Mouse (Mus musculus) forebrain, embryonic 14.5 days (tissue): ENCODE data around the gene Wipi2. TPM values are rescaled to one million over a fixed set of nuclear protein-coding genes. Genes with fewer than 3 reads are reported as not detected.

Source experiments
- ATAC-seq: fragments of 200-750 bp; cut with Nextera tagmentation; 2 replicates; pipeline ENCODE4 v1.8.0; 2017; ENCODE audit warnings: mild to moderate bottlenecking, moderate library complexity
- DNase-seq: peaks from one replicate; pipeline ENCODE4 v3.0.0-alpha.2; 2015; ENCODE audit warnings: low spot score
- H3K27ac ChIP-seq: fragments of 300-500 bp; sonication (generic); 2 replicates; pipeline ENCODE4 v1.5.1; 2014; ENCODE audit warnings: low read depth, mild to moderate bottlenecking, control low read depth, low read length, moderate library complexity
- H3K27me3 ChIP-seq: fragments of 300-500 bp; sonication (generic); replicated peaks from 2 replicates; pipeline ENCODE4 v1.6.1; 2014; ENCODE audit warnings: low read length, control low read depth, mixed read lengths; ENCODE audit not compliant: control insufficient read depth, insufficient read depth
- H3K36me3 ChIP-seq: fragments of 300-500 bp; sonication (generic); 2 replicates; pipeline ENCODE4 v1.6.1; 2014; ENCODE audit warnings: low read length, control low read depth; ENCODE audit not compliant: control insufficient read depth, insufficient read depth
- H3K4me1 ChIP-seq: fragments of 300-500 bp; sonication (generic); 2 replicates; pipeline ENCODE4 v1.6.1; 2014; ENCODE audit warnings: antibody characterized with exemption, low read length, control low read depth; ENCODE audit not compliant: control insufficient read depth, insufficient read depth
- H3K4me2 ChIP-seq: fragments of 300-500 bp; sonication (generic); 2 replicates; pipeline ENCODE4 v1.6.1; 2014; ENCODE audit warnings: mild to moderate bottlenecking, control low read depth, low read length
- H3K4me3 ChIP-seq: fragments of 300-500 bp; sonication (generic); 2 replicates; pipeline ENCODE4 v1.5.1; 2014; ENCODE audit warnings: low read depth, low read length, control low read depth
- H3K9ac ChIP-seq: fragments of 300-500 bp; sonication (generic); 2 replicates; pipeline ENCODE4 v1.6.1; 2014; ENCODE audit warnings: mild to moderate bottlenecking, low read length, control low read depth, moderate library complexity
- H3K9me3 ChIP-seq: fragments of 300-500 bp; sonication (generic); replicated peaks from 2 replicates; pipeline ENCODE4 v1.6.1; 2016; ENCODE audit warnings: low read length, control low read depth, mixed read lengths; ENCODE audit not compliant: control insufficient read depth
- WGBS: fragments of 180-500 bp; shearing (Covaris S2); extraction: QIAGEN DNeasy Blood & Tissue Kit; methylation state at CpG from one replicate; pipeline ENCODE4 v1.1.7; 2014; 5-methylcytosine and 5-hydroxymethylcytosine counted together
- polyA plus RNA-seq: library from polyadenylated mRNA; unstranded; fragments of >200 nt; fragmentation: Nextera tagmentation; extraction: Ambion mirVana; gene quantifications from 2 replicates; pipeline ENCODE4 v1.2.1, GENCODE M21; 2014

Wipi2 gene
- polyA plus RNA-seq, 1 experiment from 2014 or later = 41.5 TPM

DNA sequence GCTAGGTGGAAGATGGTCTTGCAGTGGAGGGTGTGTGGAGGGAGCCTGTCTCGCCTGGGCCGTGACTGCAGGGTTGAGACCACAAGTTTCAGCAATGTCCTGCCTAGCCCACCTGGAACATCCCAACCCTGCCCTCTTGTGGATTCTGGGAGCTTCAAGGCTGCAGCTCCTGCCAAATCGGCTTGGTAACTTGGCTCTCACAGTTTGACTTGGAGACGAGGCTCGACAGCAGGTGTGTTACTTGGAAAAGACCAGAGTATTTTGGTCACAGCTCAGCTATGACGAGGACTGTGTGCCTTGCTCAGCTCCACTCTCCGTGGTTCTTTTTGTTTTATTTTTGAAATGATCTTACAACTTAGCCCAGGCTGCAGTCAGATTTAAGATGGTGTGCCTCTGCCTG, 42.2 kb downstream of the Wipi2 start:
- no peaks in the 10 kb centered on the region for H3K9me3 ChIP-seq
- H3K27ac ChIP-seq = no peak overlapping the region
- H3K36me3 ChIP-seq = peaks cover 55% of the 10 kb centered on the region
- WGBS = 75% methylated on average over 7 of the region's 7 CpGs
- H3K4me1 ChIP-seq = no peaks in the 10 kb centered on the region
- no peaks in the 10 kb centered on the region for H3K27me3 ChIP-seq
- H3K4me2 ChIP-seq = no peak overlapping the region
- ATAC-seq (no peak), DNase-seq (peak; percentile 11)
- H3K9ac ChIP-seq = no peak overlapping the region
- no peak overlapping the region for H3K4me3 ChIP-seq

DNA sequence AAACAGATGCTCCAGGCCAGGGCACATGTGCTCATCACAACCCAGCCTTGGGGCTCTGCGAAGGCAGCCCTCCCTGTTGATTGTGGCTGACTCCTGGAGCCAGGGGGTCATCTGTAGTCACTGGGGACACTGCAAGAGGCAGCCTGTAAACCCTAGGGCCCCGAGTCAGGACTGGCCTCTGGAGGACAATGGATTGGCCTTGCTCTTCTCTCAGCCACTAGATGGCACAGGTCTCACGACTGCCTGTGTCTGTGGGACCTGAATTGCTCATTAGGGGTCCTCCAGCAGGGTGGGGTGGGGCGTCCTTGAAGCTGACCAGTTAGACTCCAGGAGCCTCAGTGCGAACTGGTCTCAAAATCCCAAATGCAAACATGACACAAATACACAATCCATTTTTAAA, 45.6 kb downstream of the Wipi2 start:
- Histone ChIP-seq H3K4me2 (no peak overlapping the region), H3K36me3 (peaks cover 22% of the 10 kb centered on the region), H3K27me3 (no peaks in the 10 kb centered on the region), H3K4me1 (no peaks in the 10 kb centered on the region), H3K9me3 (no peaks in the 10 kb centered on the region), H3K4me3 (no peak overlapping the region), H3K9ac (no peak overlapping the region), H3K27ac (no peak overlapping the region; the same call in 1 of the 2 replicates)
- peak; percentile 67 for ATAC-seq
- DNase-seq = peak; percentile 61
- WGBS = 23% methylated on average over 5 of the region's 5 CpGs

DNA sequence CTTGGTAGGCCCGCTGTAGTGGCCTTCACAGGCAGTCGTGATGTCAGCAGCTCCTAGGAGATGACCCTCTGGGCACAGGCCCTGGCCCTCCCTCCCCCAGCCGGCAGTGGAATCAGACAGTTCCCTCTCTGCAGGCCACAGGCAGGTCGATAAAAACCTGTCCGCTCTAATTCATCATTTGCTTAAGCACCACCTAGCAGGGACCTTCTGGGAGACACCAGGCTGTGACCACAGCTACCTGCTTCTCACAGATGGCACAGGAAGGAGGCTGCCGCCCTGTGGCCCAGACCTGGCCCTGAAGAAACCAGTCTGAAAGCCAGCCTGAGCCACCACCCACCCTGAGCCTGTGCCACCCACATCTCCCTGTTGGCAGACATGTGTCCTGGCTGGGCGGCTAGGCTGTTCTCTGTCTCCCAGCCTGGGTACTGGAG, 50.7 kb downstream of the Wipi2 start:
- no peaks in the 10 kb centered on the region for H3K27me3 ChIP-seq
- DNase-seq (no peak), ATAC-seq (no peak)
- H3K4me3 ChIP-seq = no peak overlapping the region
- H3K4me1 ChIP-seq = no peaks in the 10 kb centered on the region
- WGBS = 73% methylated on average over 7 of the region's 7 CpGs
- no peak overlapping the region for H3K9ac ChIP-seq
- H3K9me3 ChIP-seq = no peaks in the 10 kb centered on the region
- H3K36me3 ChIP-seq = no peaks in the 10 kb centered on the region
- no peak overlapping the region for H3K4me2 ChIP-seq
- H3K27ac ChIP-seq = no peak overlapping the region

DNA sequence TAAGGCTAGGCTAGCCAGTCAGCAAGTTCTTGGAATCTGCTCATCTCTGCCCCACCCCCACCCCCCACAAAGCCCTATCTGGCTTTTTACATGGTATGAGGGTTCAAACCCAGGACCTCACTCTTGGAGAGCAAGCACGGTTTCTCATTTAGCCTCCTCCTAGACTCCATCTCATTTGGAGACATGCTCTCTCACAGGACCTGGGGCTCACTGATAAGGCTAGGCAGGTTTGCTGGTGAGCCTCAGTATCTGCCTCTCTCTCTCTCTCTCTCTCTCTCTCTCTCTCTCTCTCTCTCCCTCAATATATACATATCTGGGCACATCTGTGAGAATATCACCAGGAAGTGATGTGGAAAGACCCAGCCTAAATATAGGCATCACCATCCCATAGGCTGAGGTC, 51.6 kb downstream of the Wipi2 start:
- WGBS = 100% methylated on average over 1 of the region's 1 CpGs
- no peaks in the 10 kb centered on the region for H3K4me1 ChIP-seq
- no peaks in the 10 kb centered on the region for H3K9me3 ChIP-seq
- H3K36me3 ChIP-seq = no peaks in the 10 kb centered on the region
- no peak for DNase-seq
- no peaks in the 10 kb centered on the region for H3K27me3 ChIP-seq
- H3K4me2 ChIP-seq = no peak overlapping the region
- ATAC-seq = no peak
- H3K9ac ChIP-seq = no peak overlapping the region
- H3K27ac ChIP-seq = no peak overlapping the region
- H3K4me3 ChIP-seq = no peak overlapping the region

DNA sequence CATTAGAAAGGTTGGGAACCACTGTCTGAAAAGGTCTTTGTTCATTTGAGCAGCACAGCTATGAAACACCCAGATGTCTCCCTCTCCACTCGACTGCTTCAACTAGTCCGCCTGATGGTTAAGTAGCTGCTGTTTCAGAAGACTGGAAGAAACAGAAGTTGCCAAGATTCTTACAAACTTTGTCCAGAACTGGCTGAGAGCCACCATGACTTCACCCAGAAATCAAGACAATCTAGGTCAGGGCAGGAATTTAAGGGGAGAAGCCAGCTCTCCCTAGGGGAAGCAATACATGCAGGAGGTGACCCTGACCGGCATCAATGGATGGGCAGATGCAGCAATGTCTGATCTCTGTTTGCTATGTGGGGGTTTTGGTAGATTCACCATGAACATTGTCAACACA, 54.4 kb downstream of the Wipi2 start:
- no peak for ATAC-seq
- H3K4me2 ChIP-seq = no peak overlapping the region
- DNase-seq = no peak
- WGBS = 82% methylated on average over 3 of the region's 3 CpGs
- no peaks in the 10 kb centered on the region for H3K36me3 ChIP-seq
- no peaks in the 10 kb centered on the region for H3K9me3 ChIP-seq
- H3K9ac ChIP-seq = no peak overlapping the region
- no peaks in the 10 kb centered on the region for H3K27me3 ChIP-seq
- no peaks in the 10 kb centered on the region for H3K4me1 ChIP-seq
- H3K4me3 ChIP-seq = no peak overlapping the region
- H3K27ac ChIP-seq = no peak overlapping the region

DNA sequence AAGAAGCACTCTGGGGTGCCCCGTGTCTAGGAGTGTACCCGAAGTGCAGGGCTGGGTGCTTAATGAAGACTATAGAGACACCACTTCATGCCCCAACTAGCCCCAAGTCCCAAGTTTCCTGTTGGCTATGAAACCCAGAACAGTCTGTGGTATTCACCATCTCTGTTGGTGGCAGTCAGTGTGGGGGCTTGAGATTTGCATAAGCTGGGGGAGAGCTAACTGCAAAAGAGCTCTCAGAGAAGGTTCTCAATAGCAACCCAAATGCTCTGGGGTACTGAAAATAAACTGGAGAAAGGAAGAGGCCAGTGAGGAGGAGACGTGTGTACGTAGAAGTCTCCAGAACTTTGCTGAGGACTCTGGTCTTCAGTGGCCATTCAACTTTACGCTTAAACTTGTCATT, 55.0 kb downstream of the Wipi2 start:
- no peak overlapping the region for H3K4me2 ChIP-seq
- H3K27ac ChIP-seq = no peak overlapping the region
- WGBS = 87% methylated on average over 5 of the region's 5 CpGs
- no peak overlapping the region for H3K4me3 ChIP-seq
- no peak overlapping the region for H3K9ac ChIP-seq
- DNase-seq (no peak), ATAC-seq (no peak)
- no peaks in the 10 kb centered on the region for H3K27me3 ChIP-seq
- no peaks in the 10 kb centered on the region for H3K36me3 ChIP-seq
- H3K9me3 ChIP-seq = no peaks in the 10 kb centered on the region
- H3K4me1 ChIP-seq = no peaks in the 10 kb centered on the region

DNA sequence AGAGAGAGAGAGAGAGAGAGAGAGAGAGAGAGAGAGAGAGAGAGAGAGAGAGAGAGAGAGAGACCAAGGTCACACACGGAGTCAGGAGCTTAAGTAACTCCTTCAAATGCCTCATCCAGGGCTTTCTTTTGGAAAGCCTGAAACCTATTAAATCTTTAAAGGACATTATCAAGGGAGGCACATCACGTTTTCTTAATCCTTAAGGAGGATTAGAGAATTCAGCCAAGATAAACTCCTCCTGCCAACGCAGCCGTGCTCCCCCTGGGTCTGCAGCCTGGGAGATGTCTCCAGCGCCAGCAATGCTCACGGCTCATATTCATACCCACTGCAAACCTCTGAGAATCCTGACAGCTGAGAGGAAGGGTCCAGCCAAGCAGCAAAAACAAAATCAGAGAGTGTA, 61.4 kb downstream of the Wipi2 start:
- Histone ChIP-seq H3K27ac (no peak overlapping the region), H3K27me3 (no peaks in the 10 kb centered on the region), H3K4me2 (no peak overlapping the region), H3K4me1 (peaks cover 14% of the 10 kb centered on the region), H3K9me3 (no peaks in the 10 kb centered on the region), H3K9ac (no peak overlapping the region), H3K36me3 (no peaks in the 10 kb centered on the region), H3K4me3 (no peak overlapping the region)
- WGBS = 19% methylated on average over 6 of the region's 6 CpGs
- no peak for ATAC-seq
- no peak for DNase-seq

DNA sequence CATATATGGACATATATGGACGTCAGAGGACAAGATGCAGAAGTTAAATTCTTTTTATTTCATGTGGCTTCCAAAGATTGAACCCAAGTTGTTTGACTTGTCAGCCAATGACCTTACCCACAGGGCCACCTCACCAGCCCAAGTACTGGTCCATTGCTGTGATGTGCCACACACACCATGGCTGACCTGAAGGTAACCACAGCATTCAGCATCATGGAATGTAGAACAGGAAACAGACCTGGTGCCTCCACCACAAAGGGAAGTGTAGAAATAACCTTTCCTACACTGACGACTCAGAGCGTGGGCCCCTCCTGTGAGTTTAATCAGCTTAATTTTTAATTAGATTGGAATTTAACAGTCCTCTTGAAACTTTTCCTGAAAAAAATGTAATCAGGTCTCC, 62.8 kb downstream of the Wipi2 start:
- Histone ChIP-seq H3K4me3 (no peak overlapping the region), H3K4me1 (peaks cover 18% of the 10 kb centered on the region), H3K9me3 (no peaks in the 10 kb centered on the region), H3K27ac (no peak overlapping the region), H3K9ac (no peak overlapping the region), H3K4me2 (no peak overlapping the region), H3K36me3 (no peaks in the 10 kb centered on the region), H3K27me3 (no peaks in the 10 kb centered on the region)
- 80% methylated on average over 3 of the region's 3 CpGs for WGBS
- ATAC-seq (no peak), DNase-seq (no peak)

DNA sequence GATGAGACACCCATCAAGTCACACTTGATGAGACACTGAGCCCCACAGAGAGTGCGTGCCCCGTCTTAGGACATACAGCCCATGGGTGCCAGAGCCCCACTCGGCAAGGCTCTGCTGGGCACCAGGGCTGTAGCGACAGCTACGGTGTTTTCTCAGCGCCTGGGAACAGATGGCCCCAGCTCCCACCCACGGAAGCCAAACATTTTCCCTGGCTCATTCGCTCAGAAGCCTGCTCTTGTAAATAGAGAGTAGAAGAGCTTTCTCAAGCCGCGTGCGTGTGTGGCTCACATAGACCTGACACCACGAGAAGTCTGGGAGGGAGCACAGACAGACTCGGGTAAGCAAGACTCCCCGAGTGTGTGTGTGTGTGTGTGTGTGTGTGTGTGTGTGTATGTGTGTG, 64.8 kb downstream of the Wipi2 start, which contains the start of gene Slc29a4:
Gene Slc29a4 (plus strand): TSS at position 265 of the 400 bp plus-strand sequence.
- Histone ChIP-seq H3K4me2 (peak within 1 kb of the TSS; percentile 7), H3K4me1 (peaks cover 18% of the 10 kb centered on the region), H3K36me3 (no peaks in the 10 kb centered on the region), H3K9me3 (no peaks in the 10 kb centered on the region), H3K27me3 (no peaks in the 10 kb centered on the region), H3K9ac (no peak within 1 kb of the TSS), H3K4me3 (no peak within 1 kb of the TSS), H3K27ac (peak within 1 kb of the TSS; percentile 48; the same call in 1 of the 2 replicates)
- 58% methylated on average over 14 of the region's 14 CpGs for WGBS
- DNase-seq (peak; percentile 78), ATAC-seq (peak; percentile 77)
